Mouse (Mus musculus): ENCODE results near the gene Cadps.
A peak's percentile ranks its signal among the peaks of the same experiment; 100 is the strongest.

Cadps gene

DNA sequence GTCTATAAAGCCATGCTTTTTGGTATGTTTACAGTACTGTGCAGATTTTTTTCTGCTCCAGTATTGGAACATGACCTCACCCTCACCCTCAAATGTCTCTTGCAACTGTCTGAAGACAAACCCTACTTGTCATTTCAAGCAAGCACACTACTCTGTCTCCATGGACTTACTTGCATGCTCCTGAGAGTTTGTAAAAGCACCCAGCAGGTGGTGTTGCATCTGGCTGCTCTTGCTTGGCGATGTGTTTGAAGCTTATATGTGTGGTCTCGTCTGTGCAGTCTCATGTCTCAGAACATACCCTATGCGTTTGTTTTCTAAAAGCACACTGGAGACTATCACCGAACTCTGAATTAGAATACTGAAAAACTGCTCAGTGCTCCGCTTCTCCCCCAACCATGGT, 241.2 kb downstream of the Cadps start:
- no peak for DNase-seq

DNA sequence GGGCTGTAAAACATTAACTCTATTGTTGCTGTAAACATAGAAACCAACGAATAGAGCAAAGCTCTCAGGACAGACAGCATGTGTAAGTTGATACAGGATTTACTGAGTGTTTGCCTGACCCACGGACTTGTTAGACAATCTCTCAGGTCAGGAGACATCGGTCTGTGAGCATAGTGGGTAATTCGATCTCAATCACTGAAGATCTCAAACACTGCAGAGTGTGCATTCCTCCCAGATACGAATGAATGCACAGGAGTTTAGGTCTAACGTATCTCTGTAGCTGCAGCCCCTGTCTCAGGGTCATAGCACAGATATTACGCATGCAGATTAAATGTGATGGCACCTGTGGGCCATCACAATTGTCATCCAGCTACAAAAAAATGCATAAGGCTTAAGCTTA, 242.1 kb downstream of the Cadps start:
- no peak for DNase-seq

DNA sequence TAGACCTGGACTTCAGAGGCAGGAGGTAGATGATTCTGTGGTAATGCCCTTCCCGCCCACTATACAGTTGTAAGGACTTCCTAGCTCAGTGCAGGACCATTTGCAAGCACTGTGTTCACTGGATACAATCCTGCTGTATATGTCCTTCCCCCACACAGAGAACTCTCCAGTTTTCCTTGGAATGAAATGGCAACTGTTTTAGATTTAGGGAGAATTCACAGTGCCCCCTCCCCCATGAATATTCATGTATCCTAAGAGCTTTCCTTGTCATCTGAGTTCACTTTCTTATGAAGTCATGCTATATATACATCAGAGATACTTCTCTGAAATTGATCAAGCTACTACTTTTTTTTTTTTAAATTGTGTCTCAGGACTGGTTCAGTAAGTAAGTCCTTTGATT, 244.7 kb downstream of the Cadps start:
- no peak for DNase-seq

DNA sequence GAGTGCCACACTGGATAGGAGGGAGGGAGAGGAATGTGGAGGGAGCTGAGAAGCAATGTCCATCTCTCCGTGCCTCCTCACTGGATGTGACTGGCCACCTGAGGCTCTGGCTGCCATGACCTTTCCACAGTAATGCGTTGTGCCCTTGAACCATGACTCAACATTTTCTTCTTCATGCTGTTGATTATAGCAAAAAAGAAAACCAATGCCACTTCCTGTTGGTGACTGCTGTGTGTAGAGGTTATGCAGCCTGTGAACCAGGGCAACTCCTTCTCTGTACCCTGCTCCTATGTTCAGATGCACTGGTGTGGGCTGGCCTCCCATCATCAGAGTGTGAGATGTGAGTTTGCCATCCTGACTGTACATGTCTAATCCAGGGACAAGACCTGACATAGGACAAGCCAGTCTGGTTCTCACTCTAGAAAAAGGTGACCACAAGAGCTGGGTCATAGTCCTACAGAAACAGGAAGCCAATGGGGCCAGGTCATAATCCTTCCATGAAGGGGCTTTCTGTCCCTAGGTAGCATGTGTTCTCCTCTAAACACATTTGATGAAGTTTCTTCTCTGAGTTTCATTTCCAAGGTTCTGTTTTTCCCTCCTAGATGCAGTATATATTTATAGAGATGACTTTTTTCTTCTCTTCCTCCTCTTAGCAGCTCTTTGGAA, 245.3 kb downstream of the Cadps start:
- no peak for DNase-seq

DNA sequence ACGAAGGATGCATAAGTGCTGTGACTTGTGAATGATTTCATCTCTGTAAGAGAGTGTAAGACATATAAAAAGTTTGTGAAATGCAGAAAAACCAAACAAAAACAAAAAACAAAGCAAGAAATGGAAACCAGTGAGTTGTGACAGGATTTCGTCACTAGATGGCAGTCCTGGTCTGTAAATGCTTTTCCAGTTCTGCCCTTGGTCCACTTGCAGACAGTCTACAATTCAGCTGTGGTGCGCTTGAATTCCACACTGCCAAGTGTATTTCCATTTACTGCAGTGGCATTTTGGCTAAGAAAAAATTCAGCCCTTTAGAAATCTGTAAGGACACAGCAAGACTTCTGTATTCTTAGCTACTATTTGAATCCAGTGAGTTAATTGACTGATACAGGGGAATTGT, 247.8 kb downstream of the Cadps start:
- peak; percentile 57 for DNase-seq

DNA sequence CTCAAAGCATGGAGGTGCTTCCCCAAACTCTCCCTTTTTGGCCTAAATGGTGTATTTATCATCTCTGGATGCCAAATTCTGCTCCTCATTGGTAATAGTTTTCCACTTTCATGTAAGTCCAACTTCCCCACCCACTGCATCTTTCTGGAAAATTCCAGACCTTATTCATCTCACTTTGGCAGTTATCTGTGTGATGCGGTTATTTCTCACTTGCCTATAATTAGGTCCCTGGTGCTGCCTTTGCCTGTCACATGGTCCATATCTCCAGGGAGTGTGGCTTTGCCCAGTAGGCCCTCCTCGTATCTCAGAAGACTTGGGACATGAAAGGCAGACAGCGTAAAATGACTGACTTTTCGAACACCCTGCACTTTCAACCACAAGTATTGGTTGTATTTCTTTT, 248.5 kb downstream of the Cadps start:
- no peak for DNase-seq

DNA sequence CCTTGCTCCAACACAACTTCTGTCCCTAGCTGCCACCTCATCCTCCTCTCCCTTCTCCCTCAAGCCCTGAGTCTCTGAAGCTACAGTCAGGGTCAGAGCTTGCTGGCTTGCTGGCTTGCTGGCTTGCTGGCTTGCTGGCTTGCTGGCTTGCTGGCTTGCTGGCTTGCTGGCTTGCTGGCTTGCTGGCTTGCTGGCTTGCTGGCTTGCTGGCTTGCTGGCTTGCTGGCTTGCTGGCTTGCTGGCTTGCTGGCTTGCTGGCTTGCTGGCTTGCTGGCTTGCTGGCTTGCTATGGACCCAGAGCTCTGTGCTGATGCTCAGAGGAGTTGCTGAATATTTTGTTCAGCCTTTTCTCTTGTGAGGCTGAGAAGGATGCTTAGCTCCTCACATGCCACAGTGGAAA, 261.1 kb downstream of the Cadps start:
- DNase-seq, result peak; percentile 63

DNA sequence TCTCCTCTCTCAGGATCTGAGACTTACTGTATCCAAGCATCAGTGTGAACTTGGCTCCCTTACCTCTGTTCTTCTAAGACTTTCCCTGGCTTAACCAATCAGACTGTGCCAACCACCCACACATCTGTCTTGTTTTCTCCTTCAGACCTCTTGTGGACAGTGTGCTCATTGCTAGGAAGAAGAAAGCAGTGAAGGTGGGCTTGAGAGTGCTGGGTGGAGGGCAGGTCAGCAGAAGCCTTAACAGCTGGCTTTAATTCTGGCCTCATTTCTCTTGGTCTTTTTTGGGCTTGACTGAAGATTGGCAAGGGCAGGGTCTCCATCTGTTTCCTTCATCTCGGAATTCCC, 262.7 kb downstream of the Cadps start:
- no peak for DNase-seq

DNA sequence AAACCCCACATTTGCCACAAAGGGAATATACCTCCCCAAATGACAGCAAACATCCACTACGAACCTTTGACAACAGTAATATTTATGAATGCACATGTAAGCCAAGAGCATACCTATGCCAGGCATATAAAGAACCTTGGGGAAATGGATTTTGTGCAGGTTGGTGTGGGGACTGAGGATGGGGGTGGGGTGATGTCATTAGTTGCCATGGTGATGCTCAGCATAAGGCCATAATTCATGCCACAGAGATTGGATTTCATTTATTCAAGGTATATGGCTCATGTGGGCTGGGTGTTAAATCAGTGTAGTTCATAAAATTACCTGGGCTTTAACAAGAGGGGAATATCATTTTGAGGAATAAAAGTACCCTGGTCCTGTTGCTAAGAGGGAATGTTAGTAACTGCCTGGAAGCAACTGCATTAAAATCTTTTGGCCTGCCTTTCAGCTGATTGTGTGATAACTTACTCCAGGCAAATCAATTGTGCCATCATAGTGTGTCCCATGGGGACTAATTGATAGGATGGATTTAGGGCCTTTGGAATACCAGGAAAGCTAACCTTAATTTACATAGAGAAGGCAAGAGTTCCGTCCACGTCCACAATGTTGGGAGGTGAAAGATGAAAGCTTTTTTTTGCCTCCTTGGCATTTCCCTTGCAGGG, 263.2 kb downstream of the Cadps start:
- no peak for DNase-seq

DNA sequence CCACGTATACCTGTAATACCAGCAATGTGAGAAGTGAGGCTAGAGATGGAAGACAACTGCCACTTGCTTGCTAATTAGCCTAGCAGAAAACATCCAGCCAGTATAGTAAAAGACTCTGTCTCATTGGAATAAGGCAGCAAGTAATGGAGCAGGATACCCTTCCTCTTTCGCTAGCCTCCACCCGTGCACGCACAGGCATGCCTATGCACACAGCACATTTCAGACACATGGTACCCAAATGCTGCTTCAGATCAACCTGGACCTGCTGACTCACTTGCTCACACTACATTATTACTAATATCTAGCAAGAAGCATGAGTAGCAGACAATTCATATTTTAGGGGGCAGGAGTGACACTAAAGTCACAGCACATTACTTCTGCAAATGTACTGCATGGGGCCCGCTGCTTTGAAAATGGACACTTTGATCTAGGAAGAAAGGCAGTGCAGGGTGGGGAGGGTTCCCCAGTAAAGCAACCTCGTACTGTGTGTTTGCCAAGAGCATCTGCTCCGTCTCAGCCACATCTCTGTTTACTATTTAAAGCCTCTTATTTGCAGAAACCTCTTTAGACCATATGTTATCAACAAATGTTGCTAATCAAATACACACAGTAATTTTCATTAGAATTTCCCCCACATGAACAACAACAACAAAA, 263.8 kb downstream of the Cadps start:
- DNase-seq, result no peak

DNA sequence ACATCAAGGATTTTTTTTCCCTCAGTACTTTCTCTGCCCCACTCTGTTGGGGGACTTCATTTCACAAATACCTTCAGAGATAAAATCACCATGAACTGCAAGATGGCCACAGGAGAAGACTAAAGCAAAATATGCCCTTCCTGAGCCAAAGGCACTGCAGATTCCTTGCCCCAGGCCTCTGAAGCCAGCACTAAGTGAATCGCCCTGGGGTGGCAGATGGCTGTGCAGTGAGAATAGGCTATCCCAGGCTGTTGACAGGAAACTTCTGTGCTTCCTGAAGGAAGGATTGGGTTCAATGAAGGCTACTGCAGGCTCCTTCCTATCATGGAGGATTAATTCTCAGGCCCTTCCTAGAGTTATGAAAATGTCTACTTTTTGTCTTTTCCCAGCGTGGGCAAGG, 268.4 kb downstream of the Cadps start:
- no peak for DNase-seq

DNA sequence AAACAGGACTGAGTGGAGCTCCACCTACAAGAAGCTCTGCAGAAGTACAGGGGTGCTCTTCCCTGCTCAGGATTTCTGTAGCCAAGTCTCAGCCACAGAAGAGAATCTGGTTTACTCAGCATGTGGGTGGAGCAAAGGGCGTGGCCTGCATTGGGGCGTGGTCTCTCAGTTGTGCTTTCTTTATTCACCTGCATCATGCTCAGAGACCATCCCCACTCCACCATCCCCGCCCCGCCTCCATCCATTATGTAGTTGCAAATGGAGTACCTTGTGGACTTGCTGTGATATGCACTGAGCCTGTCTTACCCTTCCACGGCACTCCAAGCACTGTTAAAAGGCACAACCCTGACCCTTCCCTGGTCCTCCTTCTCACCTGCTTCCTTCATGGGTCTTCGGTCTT, 271.5 kb downstream of the Cadps start:
- DNase-seq, result no peak

DNA sequence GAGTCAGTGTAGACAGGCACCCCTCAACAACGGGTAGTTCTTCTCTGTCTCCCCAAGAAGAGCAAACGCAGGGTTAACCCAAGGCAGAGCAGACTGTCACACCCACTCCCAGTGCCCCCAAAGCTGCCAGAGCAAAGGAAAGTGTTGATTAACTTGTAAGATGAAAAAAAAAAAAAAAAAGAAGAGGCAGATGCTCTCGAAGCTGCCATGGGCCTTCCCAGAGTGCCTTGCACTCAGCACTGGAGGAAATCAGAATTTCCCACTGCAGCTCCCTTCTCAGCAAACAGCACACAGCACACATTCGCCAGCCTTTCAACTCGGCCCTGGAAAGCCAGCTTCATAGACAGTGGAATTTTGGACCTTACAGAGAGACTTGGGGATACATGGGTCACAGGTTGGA, 271.9 kb downstream of the Cadps start:
- DNase-seq, result no peak

DNA sequence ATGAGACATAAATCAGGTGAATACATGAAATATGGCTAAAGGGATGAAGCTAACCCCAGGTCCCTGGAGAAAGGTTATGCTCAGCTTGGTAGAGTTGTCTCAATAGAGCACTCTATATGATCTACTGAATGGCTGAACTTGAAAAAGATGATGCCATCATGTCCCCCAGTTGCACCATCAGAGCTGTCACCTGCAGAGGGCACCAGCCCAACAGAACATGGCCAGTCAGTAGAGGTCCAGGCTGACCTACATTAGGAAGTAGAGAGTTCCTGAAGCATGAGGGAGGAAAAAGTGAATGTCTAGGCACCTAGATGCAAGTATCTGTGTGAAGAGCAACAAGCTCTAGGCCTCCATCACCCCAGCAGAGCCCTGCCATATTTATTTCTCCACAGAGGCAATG, 273.6 kb downstream of the Cadps start:
- DNase-seq, result no peak

DNA sequence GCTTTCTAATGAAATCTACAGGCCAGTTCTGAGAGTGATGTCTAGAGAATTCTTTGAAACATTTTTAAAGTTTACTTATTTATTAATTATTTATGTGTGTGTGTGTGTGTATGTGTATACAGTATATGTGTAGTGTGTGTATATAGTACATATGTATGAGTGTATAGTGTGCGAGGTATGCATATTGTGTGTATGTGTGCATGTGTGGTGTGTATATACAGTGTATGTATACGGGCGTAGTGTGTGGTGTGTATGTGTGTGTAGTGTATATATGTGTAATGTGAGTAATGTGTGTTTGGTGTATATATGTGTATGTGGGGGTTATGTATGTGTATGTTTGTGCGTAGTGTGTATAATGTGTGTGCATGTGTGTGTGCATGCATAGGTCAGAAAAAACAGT, 275.4 kb downstream of the Cadps start:
- DNase-seq, result no peak

DNA sequence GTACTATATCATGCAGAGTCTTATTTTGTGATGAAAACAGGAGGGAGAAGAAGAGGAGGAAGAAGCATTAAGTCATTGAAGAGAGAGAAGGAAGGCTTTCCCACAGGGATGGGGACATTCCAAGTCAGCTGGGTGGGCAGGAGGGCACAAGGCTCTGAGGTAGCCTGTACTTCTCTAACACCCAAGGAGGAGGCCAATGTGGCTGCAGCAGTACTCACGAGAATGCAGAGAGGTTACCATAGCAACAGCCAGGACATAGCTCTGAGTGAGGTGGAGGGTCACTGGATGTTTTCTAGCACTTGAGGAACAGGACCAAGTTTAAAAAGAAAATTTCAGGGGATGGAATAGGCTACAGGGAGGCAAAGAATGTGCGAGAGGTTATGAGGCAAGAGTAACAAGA, 281.1 kb downstream of the Cadps start:
- no peak for DNase-seq

DNA sequence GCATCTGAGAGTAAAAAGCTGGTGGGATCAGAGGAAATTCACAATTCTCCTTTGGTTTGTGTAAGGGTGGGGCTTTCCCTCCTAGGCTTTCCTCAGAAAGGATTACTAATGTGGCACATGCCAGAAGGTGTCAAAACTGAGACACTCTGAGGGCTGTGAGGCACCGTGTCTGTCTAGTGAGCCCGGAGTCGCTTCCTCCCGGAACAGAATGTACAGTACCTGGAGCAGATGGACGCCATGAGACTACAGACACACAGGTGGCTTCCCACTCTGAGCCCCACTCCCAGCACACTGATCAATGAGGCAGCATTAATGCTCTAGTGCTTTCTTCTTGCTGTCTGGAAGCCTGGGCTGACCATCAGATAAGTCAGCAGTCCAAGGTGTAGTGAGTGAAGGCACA, 283.8 kb downstream of the Cadps start:
- no peak for DNase-seq

DNA sequence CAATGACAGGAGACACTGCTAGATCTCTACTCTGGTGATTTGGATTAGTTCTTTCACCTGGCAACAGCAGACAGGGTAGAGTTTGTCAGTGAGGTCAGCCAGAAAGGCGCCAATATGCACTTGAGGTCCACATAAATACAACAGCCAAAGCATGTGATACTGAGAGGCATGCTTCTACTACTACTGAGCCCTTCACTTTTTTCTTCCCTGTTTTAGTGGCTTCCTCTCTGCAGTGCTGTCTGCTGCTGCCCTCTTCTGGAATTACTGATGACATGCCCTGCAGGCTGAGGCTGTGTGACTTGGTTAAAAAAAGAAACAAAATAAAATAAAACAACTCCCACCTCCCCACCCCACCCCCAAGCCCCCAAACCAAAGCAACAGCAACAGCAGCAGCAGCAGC, 291.8 kb downstream of the Cadps start:
- peak; percentile 22 for DNase-seq

DNA sequence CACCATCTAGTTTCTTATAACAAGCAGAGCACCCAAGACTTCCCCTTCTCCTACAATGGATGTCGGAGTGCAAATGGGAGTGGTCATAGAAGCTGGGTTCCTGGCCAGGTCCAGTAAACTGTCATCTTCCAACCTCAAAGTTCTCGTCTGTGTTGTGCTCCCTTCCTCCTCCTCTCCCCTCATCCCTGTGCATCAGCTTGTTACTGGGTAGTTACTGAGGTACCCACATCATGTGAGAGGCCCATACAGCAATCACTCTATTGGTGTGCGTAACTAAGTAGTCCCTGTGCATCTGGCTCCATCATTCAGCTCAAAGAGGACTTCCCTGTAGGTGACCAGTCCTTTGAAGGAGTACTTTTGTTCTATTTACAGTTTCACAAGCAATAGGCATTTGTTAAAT, 292.3 kb downstream of the Cadps start:
- DNase-seq, result no peak

DNA sequence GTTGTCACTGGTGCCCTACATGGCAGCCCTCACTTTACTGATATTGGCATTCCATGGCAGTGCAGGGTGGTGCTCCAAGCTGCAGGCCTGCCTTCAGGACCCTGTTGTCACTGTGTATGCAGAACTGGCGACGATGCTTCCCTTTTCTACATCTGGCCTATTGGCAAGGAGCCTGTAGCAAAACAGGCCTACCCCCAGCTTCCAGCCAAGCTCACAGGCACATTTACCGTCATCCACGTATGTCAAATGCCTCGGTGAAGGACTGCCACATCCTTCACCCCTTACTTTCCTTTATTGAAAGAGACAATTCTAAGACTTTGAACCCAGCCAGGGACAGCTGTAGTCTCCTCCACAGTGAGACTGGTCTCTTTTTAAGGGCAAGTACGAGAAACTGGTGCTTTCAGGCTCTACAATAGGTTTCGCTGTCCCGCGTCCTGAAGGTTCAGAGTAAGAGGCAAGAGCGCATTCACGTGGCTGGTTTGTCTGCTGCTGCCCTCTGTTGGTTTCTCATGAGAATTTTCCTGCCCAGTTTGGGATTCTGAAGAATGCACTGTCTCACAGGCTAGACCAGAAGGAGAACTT, 292.8 kb downstream of the Cadps start:
- peak; percentile 62 for DNase-seq

DNA sequence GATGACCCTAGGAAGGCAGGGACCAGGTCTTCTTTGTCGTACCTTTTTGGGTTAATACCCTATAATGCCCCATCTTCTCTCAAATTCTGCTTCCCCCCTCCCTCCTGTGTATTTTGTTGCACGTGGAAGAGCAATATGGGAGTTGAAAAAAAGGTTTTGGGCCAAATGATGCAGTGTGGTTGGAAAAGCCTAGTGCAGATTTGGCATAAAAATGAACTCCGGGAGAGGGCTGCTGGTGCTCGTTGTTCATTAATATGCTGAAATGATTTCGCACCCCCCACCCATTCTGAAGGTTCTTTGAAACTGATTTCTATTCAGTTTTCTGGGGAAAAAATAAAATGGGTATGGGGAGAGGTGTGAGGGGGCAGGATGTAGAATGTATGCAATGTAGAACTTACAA, 295.6 kb downstream of the Cadps start:
- no peak for DNase-seq

DNA sequence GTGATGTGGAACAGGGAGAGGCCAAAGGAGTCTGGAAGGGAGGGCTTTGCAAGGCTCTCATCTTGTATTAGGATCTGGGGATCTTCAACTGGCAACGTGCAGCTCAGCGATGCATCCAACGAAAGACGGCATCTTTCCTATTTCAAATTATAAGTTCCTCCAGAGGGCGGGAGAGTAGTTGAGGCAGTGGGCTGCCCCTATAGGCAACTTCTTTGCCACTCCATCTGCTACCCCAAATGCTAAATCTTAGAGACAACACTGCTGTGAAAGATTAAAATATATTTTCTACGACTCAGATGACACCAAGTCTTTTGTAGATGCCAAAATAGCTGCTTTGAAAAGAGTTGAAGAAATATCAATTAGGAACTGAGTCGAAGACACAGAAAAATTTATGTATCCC, 315.9 kb downstream of the Cadps start:
- no peak for DNase-seq

DNA sequence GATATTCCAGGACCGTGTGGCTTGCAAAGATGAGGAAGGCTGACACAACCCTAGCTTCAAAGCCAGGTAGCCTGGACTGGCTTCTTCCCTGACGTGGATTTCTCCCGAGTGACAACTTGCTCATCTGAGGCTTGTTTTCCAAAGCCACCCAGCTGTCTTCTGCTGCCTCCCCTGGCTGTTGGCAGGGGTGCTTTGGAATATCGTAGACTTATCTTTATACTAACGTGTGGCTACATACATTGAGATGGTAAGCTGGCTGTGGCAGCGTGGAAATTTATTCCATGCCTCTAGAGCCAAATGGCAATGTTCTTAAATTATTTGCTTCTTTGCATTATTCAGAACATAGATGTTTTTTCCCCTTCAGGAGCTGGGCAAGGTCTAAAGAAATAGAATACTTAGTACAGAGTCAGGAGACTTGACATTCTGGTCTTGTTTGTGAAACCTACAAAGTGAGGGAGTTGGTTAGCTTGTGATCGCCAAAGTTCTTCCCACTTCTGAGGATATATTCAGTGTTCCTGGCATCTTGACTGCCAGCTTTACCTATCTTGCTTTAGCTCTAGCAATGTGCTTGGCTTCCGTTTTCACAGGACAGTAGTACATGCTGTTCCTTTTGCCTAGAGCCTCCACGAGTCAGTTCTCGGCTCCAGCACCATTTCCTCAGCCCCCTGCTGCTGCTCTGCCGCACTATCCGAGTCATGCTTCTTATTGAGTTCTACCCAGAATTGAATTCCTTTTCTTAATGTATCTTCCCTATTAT, 318.5 kb downstream of the Cadps start:
- no peak for DNase-seq

DNA sequence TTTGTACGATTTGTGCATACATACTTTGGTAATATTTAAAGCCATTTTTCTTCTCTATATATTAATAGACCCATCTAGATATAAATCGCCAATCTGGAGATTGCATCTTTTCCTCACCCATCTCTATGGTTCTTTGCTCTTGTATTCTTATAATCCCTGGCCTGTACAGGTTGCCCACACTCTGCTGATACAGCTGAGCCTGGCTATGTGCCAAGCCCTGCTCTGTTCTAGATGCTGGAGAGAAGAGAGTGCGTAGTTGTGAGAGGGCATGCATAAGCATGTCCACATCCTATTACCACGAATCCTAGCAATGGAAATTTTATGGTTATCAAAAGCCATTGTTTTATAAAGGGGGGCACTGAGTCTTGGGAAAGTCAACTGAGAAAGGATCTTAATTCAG, 360.7 kb downstream of the Cadps start:
- DNase-seq, result no peak

Data from cerebellum, adult 9-10 months (tissue).